Mouse (Mus musculus) MEL (cell line): Measurements from ENCODE around the gene Tmco2.

Experiments used
- CTCF ChIP-seq, 3 experiments: IDR thresholded peaks in 2 of 3; conservative IDR thresholded peaks in 1 of 3; 2 replicates each; pipeline ENCODE4 v1.5.1; 2011 to 2012; ENCODE audit warnings: low read length in 3 of 3, low read depth in 2 of 3, mild to moderate bottlenecking in 2 of 3, improper control_type of control experiment in 1 of 3, inconsistent platforms in 1 of 3, mixed read lengths in 1 of 3, moderate library complexity in 1 of 3; ENCODE audit not compliant: control insufficient read depth in 1 of 3, insufficient read depth in 1 of 3, poor library complexity in 1 of 3, severe bottlenecking in 1 of 3
- GATA1 ChIP-seq: IDR thresholded peaks from 2 replicates; pipeline ENCODE4 v1.6.1; 2011; ENCODE audit warnings: low read depth, low read length, improper control_type of control experiment
- KAT2A ChIP-seq: conservative IDR thresholded peaks from 2 replicates; pipeline ENCODE4 v1.6.1; 2012; ENCODE audit warnings: low read depth, low read length, improper control_type of control experiment, inconsistent platforms
- MXI1 ChIP-seq: IDR thresholded peaks from 2 replicates; pipeline ENCODE4 v1.6.1; 2011; ENCODE audit warnings: mild to moderate bottlenecking, low read depth, low read length, improper control_type of control experiment
- POLR2A ChIP-seq, 2 experiments: IDR thresholded peaks; 2 replicates each; pipeline ENCODE4 v1.6.1; 2011 to 2012; ENCODE audit warnings: low read length in 2 of 2, mild to moderate bottlenecking in 2 of 2, control low read depth in 1 of 2, improper control_type of control experiment in 1 of 2, low read depth in 1 of 2, moderate library complexity in 1 of 2; ENCODE audit not compliant: control insufficient read depth in 1 of 2, insufficient read depth in 1 of 2, poor library complexity in 1 of 2
- TBP ChIP-seq: IDR thresholded peaks from 2 replicates; pipeline ENCODE4 v1.8.0; 2011; ENCODE audit warnings: low read depth, low read length, improper control_type of control experiment

GRCm38 (mm10) chr4:121074250-121074649 lies 34.8 kb downstream of the Tmco2 start:
- TF ChIP-seq CTCF (IDR thresholded peaks at IDR 0.05 in 2 of 3, conservative IDR thresholded peaks at IDR 0.05 in 1 of 3; ENCODE audit: control insufficient read depth in 1 of 3, insufficient read depth in 1 of 3, low read depth in 2 of 3, low read length in 3 of 3, poor library complexity in 1 of 3, severe bottlenecking in 1 of 3) (no peak), POLR2A (IDR thresholded peaks at IDR 0.05; ENCODE audit: control insufficient read depth in 1 of 2, insufficient read depth in 1 of 2, low read depth in 1 of 2, low read length in 2 of 2, poor library complexity in 1 of 2) (no peak), MXI1 (no peak), KAT2A (no peak), GATA1 (no peak), TBP (no peak)
